8 mouse cellular contexts compared by ENCODE assay signal in genomic region chr12:111573315-111573714, GRCm38 (mm10). TPM values are rescaled to one million over a fixed set of nuclear protein-coding genes. Genes with fewer than 3 reads are reported as not detected.
DNase-seq lines count a peak whose midpoint lies in the region; ATAC-seq and TF ChIP-seq lines count a peak whose summit lies in the region.

No protein-coding gene starts in this region.

- no peak overlapping the region; the same call in 1 of the 2 replicates for H3K9ac ChIP-seq in heart, embryonic 16.5 days (ENCODE audit: low read length)
- peak overlapping the region; percentile 99 for H3K9ac ChIP-seq in forebrain, embryonic 13.5 days
- H3K9ac ChIP-seq in kidney, postnatal 0 days (ENCODE audit: low read depth, low read length) = peak overlapping the region; percentile 3; the same call in 1 of the 2 replicates

- H3K36me3 ChIP-seq in heart, embryonic 16.5 days (ENCODE audit: control insufficient read depth, insufficient read depth) = no peaks in the 10 kb centered on the region
- no peaks in the 10 kb centered on the region for H3K36me3 ChIP-seq in forebrain, embryonic 13.5 days (ENCODE audit: poor library complexity, severe bottlenecking)
- H3K36me3 ChIP-seq in kidney, postnatal 0 days (ENCODE audit: insufficient read depth, low read length) = no peaks in the 10 kb centered on the region
- H3K36me3 ChIP-seq in myocyte (ENCODE audit: control insufficient read depth, insufficient read depth) = no peaks in the 10 kb centered on the region

- no peak for TF ChIP-seq POLR2A in myocyte (IDR thresholded peaks at IDR 0.05; ENCODE audit: insufficient read length, low read depth)

- peaks cover 35% of the 10 kb centered on the region for H3K79me2 ChIP-seq in myocyte (ENCODE audit: control insufficient read depth, insufficient read depth)

- no peak for TF ChIP-seq CTCF in kidney, postnatal 0 days (IDR thresholded peaks at IDR 0.05; ENCODE audit: low read depth)

- no peak overlapping the region for H3ac ChIP-seq in myocyte (ENCODE audit: control insufficient read depth, insufficient read length)

- no peaks in the 10 kb centered on the region for H3K9me3 ChIP-seq in heart, embryonic 16.5 days (replicated peaks; ENCODE audit: control insufficient read depth, low read length)
- H3K9me3 ChIP-seq in forebrain, embryonic 13.5 days (replicated peaks) = no peaks in the 10 kb centered on the region
- H3K9me3 ChIP-seq in kidney, postnatal 0 days (replicated peaks; ENCODE audit: low read length) = no peaks in the 10 kb centered on the region

- 50% methylated on average over 6 of the region's 6 CpGs for WGBS in heart, embryonic 16.5 days
- WGBS in forebrain, embryonic 13.5 days = 31% methylated on average over 6 of the region's 6 CpGs
- 29% methylated on average over 6 of the region's 6 CpGs for WGBS in kidney, postnatal 0 days

- DNase-seq in heart, adult 8-10 months (ENCODE audit: low spot score) = no peak
- DNase-seq in kidney, postnatal 0 days (ENCODE audit: low spot score) = no peak
- DNase-seq in B cell, adult 2 months = no peak
- DNase-seq in gastrocnemius, postnatal 25 days = no peak
- no peak for DNase-seq in retina, postnatal 1 day

- H3K4me2 ChIP-seq in heart, embryonic 16.5 days (ENCODE audit: low read depth, low read length) = peak overlapping the region; percentile 95
- peak overlapping the region; percentile 93 for H3K4me2 ChIP-seq in forebrain, embryonic 13.5 days
- H3K4me2 ChIP-seq in kidney, postnatal 0 days (ENCODE audit: low read length) = peak overlapping the region; percentile 71
- peak overlapping the region; percentile 100 for H3K4me2 ChIP-seq in myocyte (ENCODE audit: low read depth)

- peak overlapping the region; percentile 96; the same call in 1 of the 2 replicates for H3K4me3 ChIP-seq in heart, embryonic 16.5 days (ENCODE audit: low read length)
- H3K4me3 ChIP-seq in forebrain, embryonic 13.5 days = peak overlapping the region; percentile 100
- H3K4me3 ChIP-seq in kidney, postnatal 0 days (replicated peaks; ENCODE audit: low read depth, low read length) = peak overlapping the region; percentile 100
- peak overlapping the region; percentile 81 for H3K4me3 ChIP-seq in myocyte

- H3K4me1 ChIP-seq in heart, embryonic 16.5 days (ENCODE audit: control insufficient read depth, insufficient read depth, low read length) = peaks cover 21% of the 10 kb centered on the region
- peaks cover 33% of the 10 kb centered on the region for H3K4me1 ChIP-seq in forebrain, embryonic 13.5 days
- H3K4me1 ChIP-seq in kidney, postnatal 0 days (replicated peaks; ENCODE audit: insufficient read depth, low read length) = peaks cover 16% of the 10 kb centered on the region; the same call in 1 of the 2 replicates

- ATAC-seq in heart, embryonic 16.5 days (replicated peaks; ENCODE audit: extremely low read depth, insufficient read depth, low FRiP score) = no peak
- no peak for ATAC-seq in forebrain, embryonic 13.5 days
- ATAC-seq in kidney, postnatal 0 days (replicated peaks; ENCODE audit: low FRiP score, low read depth) = 0 out of 2 replicates have a peak, but pooled peaks have one; percentile 14

- no peak overlapping the region for H3K27ac ChIP-seq in heart, embryonic 16.5 days (ENCODE audit: low read length)
- H3K27ac ChIP-seq in forebrain, embryonic 13.5 days = no peak overlapping the region
- H3K27ac ChIP-seq in kidney, postnatal 0 days = peak overlapping the region; percentile 98

- no peaks in the 10 kb centered on the region for H3K27me3 ChIP-seq in heart, embryonic 16.5 days (ENCODE audit: control insufficient read depth, insufficient read depth, low read length)
- H3K27me3 ChIP-seq in forebrain, embryonic 13.5 days = no peaks in the 10 kb centered on the region
- no peaks in the 10 kb centered on the region for H3K27me3 ChIP-seq in kidney, postnatal 0 days (ENCODE audit: insufficient read depth, low read length)
- no peaks in the 10 kb centered on the region for H3K27me3 ChIP-seq in myocyte (ENCODE audit: control insufficient read depth, insufficient read depth, insufficient read length)

TF ChIP-seq in myocyte, 11 proteins besides CTCF, POLR2A, EP300 and RAD21:
- no peak for TF ChIP-seq REST (IDR thresholded peaks at IDR 0.05; ENCODE audit: insufficient read depth, insufficient read length)
- no peak for TF ChIP-seq E2F4 (IDR thresholded peaks at IDR 0.05; ENCODE audit: insufficient read depth)
- no peak for TF ChIP-seq MYOD1 (IDR thresholded peaks at IDR 0.05; ENCODE audit: control insufficient read depth in 1 of 3, insufficient read length in 2 of 3, low read depth in 2 of 3)
- TF ChIP-seq MAX (IDR thresholded peaks at IDR 0.05; ENCODE audit: low read depth) = no peak
- no peak for TF ChIP-seq MYOG (IDR thresholded peaks at IDR 0.05; ENCODE audit: control insufficient read depth in 1 of 3, insufficient read depth in 1 of 3, insufficient read length in 2 of 3, low read depth in 2 of 3)
- no peak for TF ChIP-seq POLR2AphosphoS2 (IDR thresholded peaks at IDR 0.05; ENCODE audit: insufficient read length, low read depth)
- TF ChIP-seq USF1 (IDR thresholded peaks at IDR 0.05; ENCODE audit: low read depth) = no peak
- TF ChIP-seq CEBPB (IDR thresholded peaks at IDR 0.05; ENCODE audit: insufficient read depth, poor library complexity, severe bottlenecking) = no peak
- TF ChIP-seq TCF3 (IDR thresholded peaks at IDR 0.05; ENCODE audit: insufficient read length, low read depth) = no peak
TF ChIP-seq in myocyte: peak in this region for 0.

RNA-seq across cellular contexts. Expression of gene Mark3, which starts 1.0 kb away (rescaled TPM):
- polyA plus RNA-seq in heart, embryonic 16.5 days (2015; fragmentation: Nextera tagmentation; extraction: Ambion mirVana) = 25.7 and 28.1 TPM in 2 replicates
- total RNA-seq in heart, adult 8-10 months (2022) = 10 to 100 TPM; 46.0 to 50.4 (median 47.1) TPM
- polyA plus RNA-seq in forebrain, embryonic 13.5 days (2015; fragmentation: Nextera tagmentation; extraction: Ambion mirVana) = 44.2 and 47.2 TPM in 2 replicates
- polyA plus RNA-seq in kidney, postnatal 0 days (2015; fragmentation: Nextera tagmentation; extraction: Ambion mirVana) = 37.9 and 38.6 TPM in 2 replicates
- 42.1 TPM for polyA plus RNA-seq in myocyte (2012; fragmentation: generic; extraction: Trizol)
- total RNA-seq in gastrocnemius, postnatal 25 days (2021) = 10 to 100 TPM; 50.5 to 51.5 TPM

RNA-seq across cellular contexts. Expression of gene Eif5, which starts 35.5 kb away (rescaled TPM):
- polyA plus RNA-seq in heart, embryonic 16.5 days (2015; fragmentation: Nextera tagmentation; extraction: Ambion mirVana) = 366 and 390 TPM in 2 replicates
- total RNA-seq in heart, adult 8-10 months (2022) = 100 to 1,000 TPM; 155 to 196 (median 171) TPM
- polyA plus RNA-seq in forebrain, embryonic 13.5 days (2015; fragmentation: Nextera tagmentation; extraction: Ambion mirVana) = 667 and 695 TPM in 2 replicates
- 673 and 701 TPM in 2 replicates for polyA plus RNA-seq in kidney, postnatal 0 days (2015; fragmentation: Nextera tagmentation; extraction: Ambion mirVana)
- 57.6 TPM for polyA plus RNA-seq in myocyte (2012; fragmentation: generic; extraction: Trizol)
- 100 to 1,000 TPM; 133 to 143 TPM for total RNA-seq in gastrocnemius, postnatal 25 days (2021)
